In genomic region chr12:52603695-52604255, GRCm38 (mm10) we compare ENCODE assay signal across 8 mouse cellular contexts.
DNase-seq lines count a peak whose midpoint lies in the region; ATAC-seq lines count a peak whose summit lies in the region.

No protein-coding gene starts in this region.

- ATAC-seq in megakaryocyte-erythroid progenitor cell, adult 5-6 weeks (replicated peaks; ENCODE audit: low FRiP score, low TSS enrichment, poor library complexity, severe bottlenecking), result peak; percentile 54

- DNase-seq in thymus, postnatal 4 days, result peak; percentile 43
- DNase-seq in thymus, postnatal 36 days, result no peak
- DNase-seq in cerebellum, adult 9-10 months, result peak; percentile 92
- peak; percentile 62 to 71 for DNase-seq in frontal cortex, postnatal 10 days (ENCODE audit: low spot score in 2 of 2)
- DNase-seq in hindlimb bud, embryonic 11.5 days (ENCODE audit: extremely low spot score, low read depth, low spot score), result peak; percentile 67
- DNase-seq in left cerebral cortex, postnatal 14 days (ENCODE audit: low spot score in 2 of 2), result peak; percentile 77 to 78
- DNase-seq in telencephalon, adult 2 months (ENCODE audit: low read depth, low spot score), result peak; percentile 78

- intact Hi-C loops in left cerebral cortex, postnatal 14 days (cut with DNase I), result loop anchor here (2.0 kb wide), 1 partner anchor 99 kb away; no protein-coding TSS in a partner anchor

Comparison
In these comparisons a context has a peak if more than half of its experiments do, and no peak if none do; other contexts are left out.
1. DNase-seq: peak in thymus, postnatal 4 days (single experiment), cerebellum, adult 9-10 months (single experiment), frontal cortex, postnatal 10 days (2 of 2), hindlimb bud, embryonic 11.5 days (single experiment), left cerebral cortex, postnatal 14 days (2 of 2) and telencephalon, adult 2 months (single experiment); none in thymus, postnatal 36 days (0 of 2).